Mouse (Mus musculus) hindlimb bud, embryonic 11.5 days (tissue): ENCODE results near the gene 2610528J11Rik.
"Not testable (repeated sequence)": the region's sequence is repeated elsewhere in the genome, so short reads cannot be mapped to it uniquely, and the experiment has no call there.

Experiments used
- DNase-seq: peaks from one replicate; pipeline ENCODE4 v3.0.0-alpha.2; 2012; ENCODE audit warnings: low read depth, low spot score; ENCODE audit errors: extremely low spot score

2610528J11Rik gene

DNA sequence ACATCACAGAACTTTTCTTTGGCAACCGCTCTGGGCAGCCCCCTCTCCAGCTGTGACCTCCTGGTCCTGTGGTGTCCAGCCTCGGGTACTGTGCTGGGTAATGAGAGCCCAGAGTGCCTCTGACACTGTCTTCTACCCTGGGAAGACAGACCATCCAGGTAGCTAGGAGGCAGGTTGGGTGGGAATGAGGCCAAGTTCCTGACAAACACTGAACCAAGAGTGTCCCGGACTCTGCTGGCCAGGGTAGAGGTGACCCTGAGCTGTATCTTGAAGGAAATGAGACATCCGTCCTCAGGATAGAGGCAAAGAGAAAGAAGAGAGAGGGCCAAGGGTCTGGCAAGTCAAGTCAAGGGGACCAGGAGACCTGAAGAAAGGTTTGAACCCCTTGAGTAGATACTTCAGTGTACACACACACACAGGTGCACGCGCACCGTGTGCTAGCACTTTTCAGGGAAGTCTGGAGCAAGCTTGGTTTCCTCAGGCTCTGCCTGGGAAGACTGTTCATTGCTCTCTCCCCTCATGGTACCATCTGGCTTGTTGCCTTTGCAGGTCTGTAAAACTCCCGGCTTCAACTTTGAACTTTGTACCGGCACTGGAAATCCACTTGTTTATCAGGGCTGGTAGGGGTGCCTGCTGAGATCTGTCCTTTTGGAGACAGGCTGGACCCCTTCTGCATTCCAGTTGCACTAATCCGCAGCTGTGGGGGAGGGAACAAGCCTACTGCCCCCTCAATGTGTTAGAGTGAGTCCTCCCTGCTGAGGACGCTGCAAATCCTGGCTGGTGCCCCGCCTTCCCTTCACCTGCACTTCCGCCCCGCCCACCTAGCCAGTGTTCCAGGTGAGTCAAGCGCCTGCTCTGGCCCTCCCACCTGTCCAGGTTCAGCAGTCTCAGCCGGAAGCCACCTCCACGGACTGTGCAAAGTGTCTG lies at the start of gene 2610528J11Rik:
TSS of gene 2610528J11Rik (plus strand) at position 592 of the 927 bp plus-strand sequence.
- no peak for DNase-seq

GRCm38 (mm10) chr4:118489717-118490132 lies 37.1 kb upstream of the 2610528J11Rik start, which contains the start of gene Tie1:
Gene Tie1, minus strand, starts transcription at chr4:118490061.
- no peak for DNase-seq

GRCm38 (mm10) chr4:118490461-118490860 lies 36.3 kb upstream of the 2610528J11Rik start:
- DNase-seq, result no peak

- DNase-seq, result no peak
Observed at GRCm38 (mm10) chr4:118500171-118500724, 26.6 kb upstream of the 2610528J11Rik start.

- no peak for DNase-seq
Observed at GRCm38 (mm10) chr4:118500792-118501191, 26.0 kb upstream of the 2610528J11Rik start.

DNA sequence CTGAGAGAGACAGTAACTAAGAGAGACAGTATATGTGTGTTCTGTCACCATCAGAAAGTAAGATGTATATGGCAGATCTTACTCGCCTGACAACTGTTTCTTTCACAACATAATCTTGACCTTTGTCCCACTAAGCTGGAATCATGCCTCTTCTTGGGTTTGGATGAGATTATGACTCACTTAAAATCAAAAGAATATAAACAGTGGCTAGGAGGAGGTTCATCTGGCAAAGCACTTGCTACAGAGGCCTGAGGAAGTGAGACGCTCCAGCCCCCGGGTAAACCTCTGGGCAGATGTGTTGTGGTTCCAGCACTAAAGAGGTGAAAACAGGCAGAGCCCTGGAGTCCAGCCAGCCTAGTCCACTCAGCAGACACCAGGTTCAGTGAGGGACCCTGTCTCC lies 21.2 kb upstream of the 2610528J11Rik start:
- no peak for DNase-seq

DNA sequence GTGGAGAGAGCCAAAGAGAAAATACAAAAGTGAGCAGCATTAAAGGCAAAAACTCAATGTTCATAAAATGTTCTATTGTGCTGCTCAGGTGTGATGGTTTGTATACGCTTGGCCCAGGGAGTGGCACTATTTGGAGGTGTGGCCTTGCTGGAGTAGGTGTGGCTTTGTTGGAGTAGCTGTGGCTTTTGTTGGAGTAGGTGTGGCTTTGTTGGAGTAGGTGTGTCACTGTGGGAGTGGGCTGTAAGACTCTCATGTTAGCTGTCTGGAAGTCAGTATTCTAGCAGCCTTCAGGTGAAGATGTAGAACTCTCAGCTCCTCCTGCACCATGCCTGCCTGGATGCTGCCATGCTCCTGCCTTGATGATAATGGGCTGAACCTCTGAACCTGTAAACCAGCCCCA lies 19.6 kb upstream of the 2610528J11Rik start:
- DNase-seq, result not testable (repeated sequence)

- DNase-seq, result no peak
Observed at GRCm38 (mm10) chr4:118509050-118509449, 17.7 kb upstream of the 2610528J11Rik start.

DNA sequence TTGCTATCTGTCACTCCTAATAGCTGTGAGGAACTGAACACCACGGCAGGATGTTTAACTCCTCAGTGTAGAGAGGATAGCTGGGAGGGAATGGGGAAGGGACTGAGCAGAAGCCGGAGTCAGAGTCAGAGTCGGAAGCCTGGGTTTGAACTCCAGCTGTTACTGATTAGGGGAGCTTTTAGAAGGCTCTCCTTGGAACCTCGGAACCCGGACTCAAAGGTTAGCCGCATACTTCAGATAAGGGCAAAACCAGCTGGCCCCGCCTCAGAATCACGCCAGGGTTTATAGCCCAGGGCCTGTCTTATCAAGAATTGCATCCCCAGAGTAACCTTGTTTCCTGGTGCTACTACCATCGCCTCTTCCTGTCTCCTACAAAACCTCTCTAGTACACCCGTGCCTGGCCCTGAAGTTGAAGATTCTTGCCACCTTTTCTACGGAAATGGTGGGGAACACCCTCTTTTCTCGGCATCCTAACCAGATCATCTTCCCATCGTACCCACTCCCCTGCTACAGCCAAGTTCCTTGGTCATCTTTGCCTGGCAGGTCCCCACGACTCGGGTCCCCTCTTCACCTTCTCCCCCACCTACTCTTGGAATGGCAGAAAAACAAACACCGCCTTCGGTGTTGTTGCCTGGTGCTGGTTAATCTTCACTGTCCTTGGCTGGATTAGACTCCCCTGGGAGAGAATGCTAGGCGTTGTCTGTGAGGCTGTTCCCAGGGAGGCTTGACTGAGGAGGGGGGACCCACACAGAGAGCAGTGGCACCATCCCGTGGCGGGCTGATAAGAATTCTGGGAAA lies 9.9 kb upstream of the 2610528J11Rik start:
- DNase-seq, result peak; percentile 14

GRCm38 (mm10) chr4:118517497-118518146 lies 9.2 kb upstream of the 2610528J11Rik start:
- DNase-seq, result no peak

- DNase-seq, result no peak
Observed at GRCm38 (mm10) chr4:118518208-118518607, 8.6 kb upstream of the 2610528J11Rik start.

DNA sequence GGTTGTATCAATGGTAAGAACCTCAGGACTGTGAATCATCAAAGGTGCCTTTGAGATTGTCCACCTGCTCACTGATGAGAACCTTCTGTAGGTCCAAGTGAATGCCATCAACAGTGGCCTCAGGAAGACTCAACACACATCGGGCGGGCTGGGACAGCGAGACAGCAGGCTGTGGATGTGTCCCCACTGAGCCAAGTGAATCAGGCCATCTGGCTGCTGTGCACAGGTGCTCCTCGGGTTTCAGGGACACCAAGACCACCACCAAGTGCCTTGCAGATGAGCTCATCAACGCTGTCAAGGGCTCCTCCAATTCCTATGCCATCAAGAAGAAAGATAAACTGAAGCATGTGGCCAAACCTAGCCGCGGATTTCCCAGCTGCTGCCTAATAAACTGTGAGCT lies 4.6 kb upstream of the 2610528J11Rik start:
- no peak for DNase-seq

GRCm38 (mm10) chr4:118523976-118524375 lies 2.8 kb upstream of the 2610528J11Rik start:
- no peak for DNase-seq

DNA sequence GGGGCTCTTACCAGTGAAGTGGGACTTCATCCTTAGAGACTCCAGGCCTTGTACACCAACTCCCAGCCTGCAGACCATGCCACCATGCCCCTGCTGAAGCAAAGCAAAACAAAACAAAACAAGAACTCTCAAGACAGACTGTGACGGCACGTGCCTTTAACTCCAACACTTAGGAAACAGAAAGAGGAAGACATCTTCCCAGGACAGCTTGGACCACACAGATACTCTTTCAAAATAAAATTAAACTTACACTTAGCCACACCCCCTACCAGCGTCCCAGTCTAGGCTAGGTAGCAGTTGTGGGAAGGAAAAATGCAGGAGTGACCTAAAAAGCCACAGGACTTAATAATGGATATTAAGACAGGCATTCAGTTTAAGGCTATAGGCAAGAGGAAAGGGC lies 1.0 kb upstream of the 2610528J11Rik start:
- no peak for DNase-seq

DNA sequence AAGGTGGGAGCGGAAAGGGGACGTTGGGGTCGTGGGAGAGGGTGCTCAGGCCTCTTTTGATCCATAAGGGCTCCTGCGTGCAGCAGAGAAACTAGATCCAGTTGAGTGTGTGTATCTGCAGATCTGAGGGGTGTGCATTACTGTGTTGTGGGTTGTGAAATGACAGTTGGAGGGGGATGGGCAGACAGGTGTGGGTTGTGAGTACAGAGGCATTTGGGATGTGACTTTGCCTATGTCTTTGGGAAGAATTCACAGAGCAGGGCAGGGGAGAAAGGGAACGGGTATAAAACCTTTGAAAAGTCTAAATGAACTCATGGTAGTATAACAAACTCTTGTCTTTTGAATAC lies 509 bp downstream of the 2610528J11Rik start:
- no peak for DNase-seq

DNA sequence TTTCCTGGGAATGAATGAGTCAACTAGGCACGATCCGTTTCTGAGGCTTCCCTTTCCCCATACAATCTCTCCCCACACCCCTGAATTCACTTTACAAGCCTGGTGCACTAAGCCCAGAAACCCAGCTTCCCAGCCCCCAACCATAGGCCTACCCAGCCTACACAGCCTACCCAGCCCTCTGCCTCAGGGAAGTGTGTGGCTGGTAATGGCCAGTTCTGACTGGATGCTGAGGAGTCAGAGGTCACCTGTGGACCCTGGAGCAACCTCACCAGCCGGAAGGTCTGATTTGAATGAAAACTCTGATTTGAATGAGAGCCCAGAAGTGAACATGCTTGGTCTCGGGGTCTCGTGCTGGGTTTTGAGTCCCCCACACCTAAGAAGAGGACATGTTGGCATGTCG lies 921 bp downstream of the 2610528J11Rik start:
- DNase-seq, result no peak

DNA sequence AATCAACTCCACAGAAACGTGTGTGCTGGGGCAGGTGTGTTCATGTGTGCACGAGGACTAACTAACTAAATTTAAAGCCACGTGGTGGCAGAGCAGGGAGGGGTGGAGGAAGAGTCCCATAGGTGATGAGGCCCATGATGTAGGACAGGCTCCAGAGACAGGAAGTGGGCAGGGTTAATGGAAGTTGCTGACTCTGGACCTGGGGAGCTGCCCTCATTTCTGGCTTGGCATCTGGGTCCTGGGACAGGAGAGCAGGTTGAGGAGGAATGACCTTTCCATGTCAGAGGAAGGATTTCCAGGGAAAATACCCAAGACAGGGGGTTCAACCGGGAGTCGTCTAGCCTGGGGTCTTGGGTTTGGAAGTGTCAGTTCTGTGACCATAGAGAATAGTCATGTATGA lies 5.9 kb downstream of the 2610528J11Rik start:
- no peak for DNase-seq

- DNase-seq, result no peak
Observed at GRCm38 (mm10) chr4:118533156-118533555, 6.4 kb downstream of the 2610528J11Rik start.

DNA sequence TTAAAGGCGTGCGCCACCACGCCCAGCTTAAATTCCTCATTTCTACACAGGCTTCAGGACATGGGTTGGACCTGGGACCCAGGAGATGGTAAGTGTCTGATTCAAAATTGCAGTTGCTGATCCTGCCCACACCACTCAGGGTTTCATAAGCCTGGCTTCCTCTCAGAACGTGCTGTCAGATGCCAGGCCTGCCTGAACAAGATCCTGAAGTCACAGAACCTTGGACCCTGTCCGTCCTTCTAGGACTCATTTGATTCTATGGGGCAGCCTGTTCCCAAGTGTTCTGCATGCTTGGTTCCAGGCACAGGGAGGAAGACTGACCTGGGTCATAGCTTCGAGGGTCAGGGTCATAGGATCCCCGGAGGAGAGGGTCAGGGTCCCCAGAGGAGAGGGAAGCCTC lies 6.8 kb downstream of the 2610528J11Rik start:
- DNase-seq, result no peak

DNA sequence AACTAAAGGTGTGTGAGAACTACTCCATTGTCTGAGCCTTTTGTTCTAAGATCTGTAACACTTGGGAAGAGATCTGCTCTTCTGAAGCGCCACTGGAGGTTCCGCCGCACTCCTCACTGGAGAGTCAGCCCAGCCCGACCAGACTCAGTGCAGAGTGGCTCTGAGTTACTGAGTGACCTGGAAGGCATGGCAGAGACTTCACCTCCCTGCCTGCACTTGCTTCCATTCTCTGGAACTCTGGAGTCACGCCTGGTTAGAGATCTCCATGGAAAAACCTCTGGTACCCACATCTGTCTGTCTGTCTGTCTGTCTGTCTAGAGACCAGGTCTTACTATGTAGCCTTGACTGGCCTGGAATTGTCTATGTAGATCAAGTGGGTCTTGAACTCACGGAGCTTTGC lies 8.8 kb downstream of the 2610528J11Rik start:
- DNase-seq, result no peak

- no peak for DNase-seq
Observed at GRCm38 (mm10) chr4:118537801-118538200, 11.0 kb downstream of the 2610528J11Rik start.
